Mouse (Mus musculus): ENCODE results near the gene Abhd2. TPM values are rescaled to one million over a fixed set of nuclear protein-coding genes. Genes with fewer than 3 reads are reported as not detected.
"Not testable (repeated sequence)": the region's sequence is repeated elsewhere in the genome, so short reads cannot be mapped to it uniquely, and the experiment has no call there.

The Abhd2 gene
- polyA plus RNA-seq, 1 experiment from 2014 or later: 25.1 TPM

GRCm38 (mm10) chr7:79271861-79272788, 874 bp upstream of the Abhd2 start:
- Histone ChIP-seq H3K27me3 (ENCODE audit: control insufficient read depth, insufficient read depth, low read length) (no peaks in the 10 kb centered on the region), H3K9me3 (ENCODE audit: control insufficient read depth, low read length) (no peaks in the 10 kb centered on the region), H3K27ac (peak overlapping the region; percentile 60), H3K4me3 (replicated peaks; ENCODE audit: low read length) (peak overlapping the region; percentile 32), H3K36me3 (replicated peaks; ENCODE audit: control insufficient read depth, insufficient read depth) (no peaks in the 10 kb centered on the region), H3K9ac (peak overlapping the region; percentile 28; the same call in 1 of the 2 replicates), H3K4me2 (replicated peaks) (peak overlapping the region; percentile 61), H3K4me1 (replicated peaks; ENCODE audit: control insufficient read depth, insufficient read depth, low read length) (peaks cover 32% of the 10 kb centered on the region)
- ATAC-seq (ENCODE audit: low FRiP score): no peak; the same call in 1 of the 2 replicates
- 86% methylated on average over 16 of the region's 16 CpGs for WGBS
- DNase-seq (ENCODE audit: low spot score): no peak

DNA sequence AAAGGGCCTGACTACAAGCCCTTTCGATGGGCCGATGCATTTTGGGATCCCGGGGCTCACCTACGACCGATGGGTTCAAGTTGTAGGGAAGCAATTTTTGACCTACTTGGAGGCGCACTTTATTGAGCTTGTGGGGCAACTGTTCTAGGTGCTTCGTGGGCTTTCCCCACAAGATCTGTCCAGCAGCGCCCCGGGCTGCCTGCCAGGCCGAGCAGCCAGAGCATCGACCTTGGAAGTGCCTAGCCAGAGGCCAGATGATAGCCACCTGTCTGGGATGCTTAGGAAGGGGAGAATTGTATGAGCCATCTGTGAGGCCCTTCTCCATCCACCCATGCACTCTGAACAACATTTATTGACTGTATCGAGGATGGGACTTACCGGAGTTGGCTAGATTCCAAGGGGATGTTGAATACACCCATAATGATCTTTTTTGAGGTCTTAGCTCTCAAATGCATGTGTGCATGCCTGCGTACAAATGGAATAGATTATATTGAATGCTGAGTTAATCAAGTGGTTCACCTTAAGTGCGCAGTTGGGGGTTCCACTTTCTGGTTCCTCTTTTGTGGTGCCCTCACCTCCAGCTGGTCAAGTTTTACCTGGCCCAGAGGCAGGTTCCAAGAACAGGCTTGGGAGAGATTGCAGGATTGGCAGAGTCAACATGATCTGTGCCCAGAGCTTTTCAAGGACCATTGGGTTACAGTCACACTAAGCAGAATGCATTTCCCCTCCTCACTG, 906 bp downstream of the Abhd2 start:
- H3K4me3 ChIP-seq (replicated peaks; ENCODE audit: low read length): peak overlapping the region; percentile 83
- DNase-seq (ENCODE audit: low spot score) (no peak), ATAC-seq (ENCODE audit: low FRiP score) (no peak)
- H3K4me1 ChIP-seq (replicated peaks; ENCODE audit: control insufficient read depth, insufficient read depth, low read length): peaks cover 32% of the 10 kb centered on the region
- peak overlapping the region; percentile 91 for H3K9ac ChIP-seq
- WGBS: 12% methylated on average over 15 of the region's 15 CpGs
- H3K27me3 ChIP-seq (ENCODE audit: control insufficient read depth, insufficient read depth, low read length): no peaks in the 10 kb centered on the region
- no peaks in the 10 kb centered on the region for H3K9me3 ChIP-seq (ENCODE audit: control insufficient read depth, low read length)
- peak overlapping the region; percentile 91 for H3K27ac ChIP-seq
- no peaks in the 10 kb centered on the region for H3K36me3 ChIP-seq (replicated peaks; ENCODE audit: control insufficient read depth, insufficient read depth)
- H3K4me2 ChIP-seq (replicated peaks): peak overlapping the region; percentile 60

- 0 out of 2 replicates have a peak overlapping the region, but pooled peaks have one; percentile 91 for H3K27ac ChIP-seq
- 77% methylated on average over 8 of the region's 8 CpGs for WGBS
- H3K4me2 ChIP-seq (replicated peaks): peak overlapping the region; percentile 60
- DNase-seq (ENCODE audit: low spot score) (no peak), ATAC-seq (ENCODE audit: low FRiP score) (no peak)
- H3K9ac ChIP-seq: peak overlapping the region; percentile 91
- H3K36me3 ChIP-seq (replicated peaks; ENCODE audit: control insufficient read depth, insufficient read depth): no peaks in the 10 kb centered on the region
- H3K9me3 ChIP-seq (ENCODE audit: control insufficient read depth, low read length): no peaks in the 10 kb centered on the region
- no peaks in the 10 kb centered on the region for H3K27me3 ChIP-seq (ENCODE audit: control insufficient read depth, insufficient read depth, low read length)
- peaks cover 32% of the 10 kb centered on the region for H3K4me1 ChIP-seq (replicated peaks; ENCODE audit: control insufficient read depth, insufficient read depth, low read length)
- peak overlapping the region; percentile 83 for H3K4me3 ChIP-seq (replicated peaks; ENCODE audit: low read length)
Observed at GRCm38 (mm10) chr7:79274473-79275010, 1.5 kb downstream of the Abhd2 start.

DNA sequence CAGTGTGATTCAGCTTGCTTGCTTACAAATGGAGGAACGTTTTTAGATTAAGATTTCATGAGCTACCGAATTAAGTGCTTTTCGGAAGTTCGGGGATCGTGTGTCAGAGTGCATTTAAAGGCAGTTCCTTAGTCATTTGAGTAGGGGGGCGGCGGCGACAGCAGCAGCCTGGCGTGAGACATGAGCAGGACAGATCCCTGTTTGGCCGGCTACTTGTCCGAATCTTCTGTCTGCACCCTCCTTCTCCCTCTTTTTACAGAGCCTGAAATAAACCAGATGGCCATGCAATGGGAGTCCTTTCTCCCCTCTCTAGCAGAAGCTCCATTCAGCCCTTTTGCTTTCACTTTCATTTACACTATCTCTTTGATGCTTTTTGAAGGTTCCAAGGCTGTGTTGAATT, 2.3 kb downstream of the Abhd2 start:
- no peak overlapping the region for H3K27ac ChIP-seq
- peaks cover 36% of the 10 kb centered on the region for H3K4me1 ChIP-seq (replicated peaks; ENCODE audit: control insufficient read depth, insufficient read depth, low read length)

GRCm38 (mm10) chr7:79278432-79278831, 5.4 kb downstream of the Abhd2 start:
- Histone ChIP-seq H3K9me3 (ENCODE audit: control insufficient read depth, low read length) (no peaks in the 10 kb centered on the region), H3K36me3 (replicated peaks; ENCODE audit: control insufficient read depth, insufficient read depth) (no peaks in the 10 kb centered on the region), H3K27ac (no peak overlapping the region), H3K27me3 (ENCODE audit: control insufficient read depth, insufficient read depth, low read length) (no peaks in the 10 kb centered on the region), H3K9ac (no peak overlapping the region), H3K4me3 (replicated peaks; ENCODE audit: low read length) (no peak overlapping the region), H3K4me2 (replicated peaks) (no peak overlapping the region), H3K4me1 (replicated peaks; ENCODE audit: control insufficient read depth, insufficient read depth, low read length) (peaks cover 42% of the 10 kb centered on the region)
- ATAC-seq (ENCODE audit: low FRiP score) (no peak), DNase-seq (ENCODE audit: low spot score) (no peak)
- WGBS: 74% methylated on average over 13 of the region's 13 CpGs

More for the DNA sequence above, 2.3 kb downstream of the Abhd2 start:
- H3K4me2 ChIP-seq (replicated peaks): peak overlapping the region; percentile 60
- H3K36me3 ChIP-seq (replicated peaks; ENCODE audit: control insufficient read depth, insufficient read depth): no peaks in the 10 kb centered on the region
- no peaks in the 10 kb centered on the region for H3K27me3 ChIP-seq (ENCODE audit: control insufficient read depth, insufficient read depth, low read length)
- 47% methylated on average over 11 of the region's 11 CpGs for WGBS
- no peaks in the 10 kb centered on the region for H3K9me3 ChIP-seq (ENCODE audit: control insufficient read depth, low read length)
- peak overlapping the region; percentile 91; the same call in 1 of the 2 replicates for H3K9ac ChIP-seq
- peak overlapping the region; percentile 83; the same call in 1 of the 2 replicates for H3K4me3 ChIP-seq (replicated peaks; ENCODE audit: low read length)
- no peak for ATAC-seq (ENCODE audit: low FRiP score)
- DNase-seq (ENCODE audit: low spot score): no peak

GRCm38 (mm10) chr7:79279376-79280029, 6.5 kb downstream of the Abhd2 start:
- no peaks in the 10 kb centered on the region for H3K27me3 ChIP-seq (ENCODE audit: control insufficient read depth, insufficient read depth, low read length)
- peaks cover 34% of the 10 kb centered on the region for H3K4me1 ChIP-seq (replicated peaks; ENCODE audit: control insufficient read depth, insufficient read depth, low read length)
- peak overlapping the region; percentile 39; the same call in 1 of the 2 replicates for H3K27ac ChIP-seq
- no peak overlapping the region for H3K4me2 ChIP-seq (replicated peaks)
- no peak overlapping the region for H3K9ac ChIP-seq
- no peaks in the 10 kb centered on the region for H3K9me3 ChIP-seq (ENCODE audit: control insufficient read depth, low read length)
- DNase-seq (ENCODE audit: low spot score) (no peak), ATAC-seq (ENCODE audit: low FRiP score) (no peak)
- WGBS: 80% methylated on average over 10 of the region's 10 CpGs
- no peak overlapping the region for H3K4me3 ChIP-seq (replicated peaks; ENCODE audit: low read length)
- H3K36me3 ChIP-seq (replicated peaks; ENCODE audit: control insufficient read depth, insufficient read depth): no peaks in the 10 kb centered on the region

DNA sequence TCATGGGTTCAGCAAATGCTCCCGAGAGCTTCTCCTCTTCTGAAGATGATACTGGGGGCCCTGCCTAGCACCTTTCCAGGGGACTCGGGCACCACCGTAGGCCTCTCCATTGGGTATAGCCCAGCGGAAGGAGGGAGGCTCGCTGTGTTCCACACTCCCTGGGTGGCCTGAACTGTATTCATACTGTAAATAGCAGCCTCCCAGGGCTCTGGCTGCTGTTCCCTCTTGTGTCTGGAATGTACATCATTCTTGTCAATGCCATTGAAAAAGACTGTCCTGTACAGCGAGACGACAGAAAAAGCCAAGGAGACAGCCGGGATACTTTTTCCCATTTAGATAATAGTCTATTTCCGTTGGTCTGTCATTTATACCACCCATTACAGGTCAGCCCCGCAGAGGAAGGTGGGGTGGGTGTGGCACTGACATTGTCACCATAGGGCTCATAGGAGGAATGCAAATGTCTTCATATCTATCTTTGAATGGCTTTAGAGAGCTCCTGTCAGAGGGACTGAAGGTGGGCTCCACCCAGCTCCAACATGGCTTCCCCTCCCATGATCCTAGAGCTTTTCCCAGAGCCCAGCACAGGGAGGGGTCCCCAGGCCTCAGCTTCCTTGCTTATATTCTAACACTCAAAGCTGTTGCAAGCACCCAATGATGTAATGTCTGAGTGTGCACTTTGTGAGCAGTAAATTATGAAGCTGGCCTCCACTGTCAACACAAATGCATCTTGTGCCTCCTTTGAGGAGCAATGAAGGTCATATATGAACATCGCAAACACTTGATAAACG, 10.1 kb downstream of the Abhd2 start:
- H3K4me1 ChIP-seq (replicated peaks; ENCODE audit: control insufficient read depth, insufficient read depth, low read length): peaks cover 15% of the 10 kb centered on the region
- H3K27me3 ChIP-seq (ENCODE audit: control insufficient read depth, insufficient read depth, low read length): no peaks in the 10 kb centered on the region
- no peaks in the 10 kb centered on the region for H3K36me3 ChIP-seq (replicated peaks; ENCODE audit: control insufficient read depth, insufficient read depth)
- 74% methylated on average over 12 of the region's 12 CpGs for WGBS
- no peak for DNase-seq (ENCODE audit: low spot score)
- no peak overlapping the region for H3K4me3 ChIP-seq (replicated peaks; ENCODE audit: low read length)
- H3K9me3 ChIP-seq (ENCODE audit: control insufficient read depth, low read length): no peaks in the 10 kb centered on the region
- H3K4me2 ChIP-seq (replicated peaks): no peak overlapping the region
- ATAC-seq (ENCODE audit: low FRiP score): no peak
- no peak overlapping the region for H3K9ac ChIP-seq
- H3K27ac ChIP-seq: no peak overlapping the region; the same call in 1 of the 2 replicates

DNA sequence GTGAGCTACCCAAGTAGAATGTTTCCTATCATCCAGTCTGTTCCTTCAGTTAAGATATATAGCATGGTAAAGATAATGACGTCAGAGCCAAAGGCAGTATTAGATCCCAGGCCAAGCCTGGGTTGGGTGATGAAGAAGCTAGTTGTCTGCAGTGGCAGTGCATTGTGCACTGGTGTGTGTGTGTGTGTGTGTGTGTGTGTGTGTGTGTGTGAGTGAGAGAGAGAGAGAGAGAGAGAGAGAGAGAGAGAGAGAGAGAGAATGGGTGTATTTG, 10.6 kb downstream of the Abhd2 start:
- not testable (repeated sequence) for H3K4me3 ChIP-seq (replicated peaks; ENCODE audit: low read length); H3K36me3 ChIP-seq (replicated peaks; ENCODE audit: control insufficient read depth, insufficient read depth); H3K9me3 ChIP-seq (ENCODE audit: control insufficient read depth, low read length); ATAC-seq (ENCODE audit: low FRiP score); H3K27me3 ChIP-seq (ENCODE audit: control insufficient read depth, insufficient read depth, low read length); H3K27ac ChIP-seq; H3K9ac ChIP-seq; DNase-seq (ENCODE audit: low spot score); H3K4me2 ChIP-seq (replicated peaks)
- H3K4me1 ChIP-seq (replicated peaks; ENCODE audit: control insufficient read depth, insufficient read depth, low read length): peaks cover 15% of the 10 kb centered on the region
- WGBS: 92% methylated on average over 1 of the region's 1 CpGs
